Mouse (Mus musculus) olfactory bulb, adult 2 months (tissue): Measurements from ENCODE around the gene Gm43738. TPM values are rescaled to one million over a fixed set of nuclear protein-coding genes. Genes with fewer than 3 reads are reported as not detected.

ENCODE experiments used
- H3K27ac ChIP-seq: fragments of 200-500 bp; 2 replicates; pipeline ENCODE4 v1.5.1; 2012; ENCODE audit warnings: low read depth, low read length; ENCODE audit not compliant: insufficient read depth
- H3K4me1 ChIP-seq: fragments of 200-500 bp; 2 replicates; pipeline ENCODE4 v1.6.1; 2012; ENCODE audit warnings: low read length; ENCODE audit not compliant: control insufficient read depth, insufficient read depth
- H3K4me3 ChIP-seq: fragments of 200-500 bp; 2 replicates; pipeline ENCODE4 v1.5.1; 2012; ENCODE audit warnings: mild to moderate bottlenecking, low read depth, low read length, moderate library complexity; ENCODE audit not compliant: insufficient read depth
- CTCF ChIP-seq: fragments of 200-500 bp; IDR thresholded peaks from 2 replicates; pipeline ENCODE4 v1.5.1; 2012; ENCODE audit warnings: low read depth, mild to moderate bottlenecking, low read length, moderate library complexity; ENCODE audit not compliant: insufficient read depth
- POLR2A ChIP-seq: fragments of 200-500 bp; IDR thresholded peaks from 2 replicates; pipeline ENCODE4 v1.6.1; 2012; ENCODE audit warnings: mild to moderate bottlenecking, low read depth, low read length, moderate library complexity; ENCODE audit not compliant: insufficient read depth
- WGBS: fragments of 180-500 bp; shearing (Covaris S2); methylation state at CpG from one replicate; pipeline ENCODE4 v1.1.7; 2018; 5-methylcytosine and 5-hydroxymethylcytosine counted together
- polyA plus RNA-seq: library from polyadenylated mRNA; stranded (reverse); fragments of >200 nt; gene quantifications from 2 replicates; pipeline ENCODE4 v1.2.4, GENCODE M21; 2012; ENCODE audit warnings: low replicate concordance; ENCODE audit not compliant: missing spikeins, insufficient read depth, insufficient read length

Gene Gm43738
- polyA plus RNA-seq, 1 experiment, result not detected

DNA sequence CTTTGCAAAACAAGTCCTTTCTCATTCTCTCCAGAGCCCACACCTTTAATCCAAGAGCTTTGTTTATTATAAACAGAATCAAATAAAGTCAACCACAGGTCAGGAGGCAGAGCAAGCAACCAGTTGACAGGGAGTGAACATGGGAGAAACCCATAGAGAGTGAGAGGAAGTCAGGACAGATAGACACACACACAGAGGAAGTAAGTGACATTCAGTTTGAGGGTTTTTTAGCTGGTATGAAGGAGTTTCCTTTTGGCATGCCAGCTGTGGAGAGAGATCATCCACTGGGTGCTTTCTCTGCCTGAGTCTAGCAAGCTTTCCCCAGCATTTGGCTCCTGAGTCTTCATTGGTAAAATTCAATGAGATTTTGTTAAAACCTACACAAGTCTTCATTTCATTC, 6.0 kb upstream of the Gm43738 start:
- Histone ChIP-seq H3K27ac (no peak overlapping the region), H3K4me3 (no peak overlapping the region), H3K4me1 (no peaks in the 10 kb centered on the region)
- TF ChIP-seq POLR2A, result no peak
- no peak for TF ChIP-seq CTCF

DNA sequence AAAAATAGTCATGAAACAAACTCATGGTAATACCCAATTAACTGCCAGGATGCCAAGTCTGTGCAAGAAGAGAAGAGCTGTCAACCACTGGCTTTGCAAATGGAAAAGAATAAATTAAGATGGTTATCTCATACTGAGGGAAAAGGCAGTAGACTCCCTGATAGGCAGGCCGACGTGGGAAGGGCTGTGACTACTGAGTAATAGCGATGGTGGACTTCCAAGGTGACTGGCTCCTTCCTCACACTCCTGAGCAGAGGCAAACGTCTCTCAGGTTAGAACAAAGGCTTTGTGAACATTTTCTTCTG, 2.3 kb upstream of the Gm43738 start:
- H3K27ac ChIP-seq, result no peak overlapping the region
- H3K4me1 ChIP-seq, result peaks cover 7% of the 10 kb centered on the region
- H3K4me3 ChIP-seq, result no peak overlapping the region
- TF ChIP-seq POLR2A, result no peak
- TF ChIP-seq CTCF, result no peak
- 80% methylated on average over 4 of the region's 4 CpGs for WGBS

- TF ChIP-seq POLR2A (no peak), CTCF (no peak)
- Histone ChIP-seq H3K27ac (no peak overlapping the region), H3K4me3 (no peak overlapping the region), H3K4me1 (peaks cover 7% of the 10 kb centered on the region)
- 59% methylated on average over 12 of the region's 12 CpGs for WGBS
Measured at GRCm38 (mm10) chr3:89102495-89103290, 1.8 kb upstream of the Gm43738 start.

DNA sequence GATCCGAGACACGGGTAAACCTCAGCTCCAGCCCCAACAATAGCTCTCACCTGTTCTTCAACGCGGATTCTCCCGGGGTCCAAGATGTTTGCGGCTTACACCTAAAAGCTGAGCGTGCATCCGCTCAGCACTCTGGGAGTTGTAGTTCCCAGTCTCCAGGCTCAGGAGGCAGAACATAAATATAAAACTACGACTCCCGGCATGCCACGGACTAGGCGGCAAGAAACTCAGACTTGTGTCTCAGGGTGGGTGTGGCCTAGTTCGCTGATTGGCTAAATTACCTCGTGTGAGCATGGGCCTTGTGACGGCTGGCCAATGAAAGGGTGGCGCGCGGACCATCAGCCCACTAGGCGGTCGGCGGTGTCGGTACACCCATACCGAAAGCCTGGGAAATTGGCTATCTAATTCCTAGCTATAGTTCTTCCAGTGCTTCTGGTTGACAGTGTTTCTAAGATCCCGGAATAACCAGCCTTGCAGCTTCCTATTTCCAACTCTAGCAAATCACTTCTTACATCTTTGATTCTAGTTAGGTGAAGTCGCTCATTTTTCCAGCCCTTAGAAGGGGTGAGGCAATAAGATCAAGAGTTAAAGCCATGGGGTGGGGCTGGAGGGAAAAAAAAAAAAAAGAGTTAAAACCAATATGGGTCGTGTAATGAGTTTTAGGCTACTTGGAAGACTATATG, 1.1 kb upstream of the Gm43738 start, which contains the start of gene Fdps:
Gene Fdps (minus strand): TSS at position 148 of the 683 bp plus-strand sequence.
- H3K4me1 ChIP-seq, result peaks cover 7% of the 10 kb centered on the region
- peak within 1 kb of the TSS; percentile 68 for H3K4me3 ChIP-seq
- no peak for TF ChIP-seq CTCF
- TF ChIP-seq POLR2A, result peak; percentile 43; the same call in 1 of the 2 replicates
- WGBS, result under 1% methylated on average over 26 of the region's 26 CpGs
- H3K27ac ChIP-seq, result peak within 1 kb of the TSS; percentile 10; the same call in 1 of the 2 replicates

DNA sequence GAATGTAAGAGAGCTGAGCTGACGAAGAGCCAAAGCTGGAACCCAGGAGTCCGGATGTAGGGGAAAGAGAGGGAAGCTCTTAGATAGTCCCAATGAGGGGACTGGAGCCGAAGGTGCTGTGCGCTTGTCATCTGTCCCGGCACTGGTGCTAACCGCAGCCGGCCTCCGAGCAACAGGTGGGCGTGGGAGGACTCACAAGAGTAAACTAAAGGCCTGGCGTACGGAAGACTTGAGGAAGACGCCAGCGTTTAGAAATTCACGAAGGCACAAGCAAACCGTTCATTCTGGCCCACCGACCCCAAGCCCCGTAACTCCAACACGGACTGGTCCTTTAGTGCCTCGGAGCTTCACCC, 536 bp upstream of the Gm43738 start:
- Histone ChIP-seq H3K4me1 (peaks cover 7% of the 10 kb centered on the region), H3K4me3 (peak overlapping the region; percentile 68), H3K27ac (peak overlapping the region; percentile 10; the same call in 1 of the 2 replicates)
- TF ChIP-seq POLR2A (no peak), CTCF (no peak)
- under 1% methylated on average over 19 of the region's 19 CpGs for WGBS

- Histone ChIP-seq H3K27ac (no peak overlapping the region), H3K4me3 (no peak overlapping the region), H3K4me1 (peaks cover 28% of the 10 kb centered on the region)
- 84% methylated on average over 10 of the region's 10 CpGs for WGBS
- TF ChIP-seq POLR2A (no peak), CTCF (no peak)
Measured at GRCm38 (mm10) chr3:89094021-89094420, 6.9 kb downstream of the Gm43738 start.

DNA sequence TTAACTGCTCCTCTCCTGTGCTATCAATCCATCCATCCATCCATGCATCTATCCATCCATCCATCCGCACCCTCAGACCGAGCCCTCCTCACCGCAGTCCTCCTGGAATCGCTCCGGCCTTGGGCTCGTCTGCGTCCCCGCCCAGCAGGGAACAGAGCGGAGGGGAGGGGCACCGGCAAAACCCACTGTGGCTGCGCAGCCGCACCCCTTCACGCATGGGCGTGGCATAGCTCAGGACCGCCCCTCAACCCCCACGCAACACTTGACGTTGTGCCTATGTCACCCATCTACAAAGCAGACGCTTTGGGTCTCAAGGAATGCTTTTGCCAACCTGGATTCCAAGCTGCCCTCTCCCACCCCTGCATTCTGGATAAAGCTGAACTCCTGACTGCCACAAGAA, 7.7 kb downstream of the Gm43738 start, which contains the start of gene Rusc1:
Gene Rusc1 (minus strand): TSS at position 137 of the 400 bp plus-strand sequence.
- Histone ChIP-seq H3K4me1 (peaks cover 34% of the 10 kb centered on the region), H3K27ac (peak within 1 kb of the TSS; percentile 58; the same call in 1 of the 2 replicates), H3K4me3 (peak within 1 kb of the TSS; percentile 75)
- no peak for TF ChIP-seq CTCF
- peak; percentile 41; the same call in 1 of the 2 replicates for TF ChIP-seq POLR2A
- under 1% methylated on average over 18 of the region's 18 CpGs for WGBS

GRCm38 (mm10) chr3:89092509-89093090, 8.3 kb downstream of the Gm43738 start:
- peak overlapping the region; percentile 75 for H3K4me3 ChIP-seq
- 27% methylated on average over 11 of the region's 11 CpGs for WGBS

More at GRCm38 (mm10) chr3:89092509-89093090, 8.3 kb downstream of the Gm43738 start:
- peak overlapping the region; percentile 58; the same call in 1 of the 2 replicates for H3K27ac ChIP-seq
- peaks cover 39% of the 10 kb centered on the region for H3K4me1 ChIP-seq
- TF ChIP-seq POLR2A, result no peak
